Mouse (Mus musculus) bone marrow macrophage, adult 2 months (primary cell): Measurements from ENCODE around the gene Ntmt1. TPM values are rescaled to one million over a fixed set of nuclear protein-coding genes. Genes with fewer than 3 reads are reported as not detected.

Experiments
- H3K27ac ChIP-seq: 2 replicates; pipeline ENCODE4 v1.5.1; 2012; ENCODE audit warnings: low read depth, low read length; ENCODE audit not compliant: insufficient read depth
- H3K4me1 ChIP-seq: 2 replicates; pipeline ENCODE4 v1.6.1; 2012; ENCODE audit warnings: low read length; ENCODE audit not compliant: control insufficient read depth, insufficient read depth
- H3K4me3 ChIP-seq: 2 replicates; pipeline ENCODE4 v1.5.1; 2012; ENCODE audit warnings: mild to moderate bottlenecking, low read length, moderate library complexity; ENCODE audit not compliant: insufficient read depth
- CTCF ChIP-seq: IDR thresholded peaks from 2 replicates; pipeline ENCODE4 v1.5.1; 2012; ENCODE audit warnings: low read depth, mild to moderate bottlenecking, low read length, moderate library complexity
- POLR2A ChIP-seq: IDR thresholded peaks from 2 replicates; pipeline ENCODE4 v1.6.1; 2012; ENCODE audit warnings: mild to moderate bottlenecking, low read depth, low read length, borderline replicate concordance
- polyA plus RNA-seq: library from polyadenylated mRNA; stranded (reverse); fragments of >200 nt; gene quantifications from 2 replicates; pipeline ENCODE4 v1.2.4, GENCODE M21; 2012; ENCODE audit not compliant: missing spikeins, insufficient read depth, insufficient read length

The Ntmt1 gene
- polyA plus RNA-seq = 7.4 and 9.3 TPM in 2 replicates

DNA sequence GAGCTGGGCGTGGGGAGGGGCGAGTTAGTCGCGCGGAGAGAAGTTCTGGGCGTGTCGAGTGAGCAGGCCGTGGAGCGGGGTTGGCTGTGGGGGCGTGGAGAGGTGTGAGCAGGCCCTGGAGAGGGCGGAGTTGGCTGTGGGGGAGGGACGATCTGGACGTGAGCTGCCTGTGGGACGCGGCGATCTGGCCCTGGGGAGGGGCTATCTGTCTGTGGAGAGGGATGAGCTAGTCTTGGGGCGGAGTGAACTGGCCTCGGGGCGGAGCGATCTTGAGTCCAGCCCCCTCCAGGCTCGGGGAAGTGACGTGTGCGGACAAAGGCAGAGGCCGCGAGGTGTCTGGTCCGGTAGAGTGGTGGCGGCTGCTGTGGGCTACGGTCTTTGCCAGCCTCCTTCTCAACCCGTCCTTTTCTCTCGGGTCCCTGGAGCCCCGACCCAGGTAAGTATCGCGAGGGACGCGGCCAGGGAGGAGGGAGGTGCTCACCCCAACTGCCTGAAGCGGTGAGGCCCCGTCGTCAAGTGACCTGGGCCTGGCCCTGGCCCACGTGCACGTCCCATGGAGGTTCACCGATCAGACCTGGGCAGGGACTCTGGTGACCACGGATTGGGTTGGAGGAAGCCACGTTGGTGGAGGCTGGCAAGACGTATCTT lies at the start of gene Ntmt1:
Gene Ntmt1, plus strand, starts transcription at position 179 of the 648 bp plus-strand sequence.
- TF ChIP-seq POLR2A (no peak), CTCF (no peak)

DNA sequence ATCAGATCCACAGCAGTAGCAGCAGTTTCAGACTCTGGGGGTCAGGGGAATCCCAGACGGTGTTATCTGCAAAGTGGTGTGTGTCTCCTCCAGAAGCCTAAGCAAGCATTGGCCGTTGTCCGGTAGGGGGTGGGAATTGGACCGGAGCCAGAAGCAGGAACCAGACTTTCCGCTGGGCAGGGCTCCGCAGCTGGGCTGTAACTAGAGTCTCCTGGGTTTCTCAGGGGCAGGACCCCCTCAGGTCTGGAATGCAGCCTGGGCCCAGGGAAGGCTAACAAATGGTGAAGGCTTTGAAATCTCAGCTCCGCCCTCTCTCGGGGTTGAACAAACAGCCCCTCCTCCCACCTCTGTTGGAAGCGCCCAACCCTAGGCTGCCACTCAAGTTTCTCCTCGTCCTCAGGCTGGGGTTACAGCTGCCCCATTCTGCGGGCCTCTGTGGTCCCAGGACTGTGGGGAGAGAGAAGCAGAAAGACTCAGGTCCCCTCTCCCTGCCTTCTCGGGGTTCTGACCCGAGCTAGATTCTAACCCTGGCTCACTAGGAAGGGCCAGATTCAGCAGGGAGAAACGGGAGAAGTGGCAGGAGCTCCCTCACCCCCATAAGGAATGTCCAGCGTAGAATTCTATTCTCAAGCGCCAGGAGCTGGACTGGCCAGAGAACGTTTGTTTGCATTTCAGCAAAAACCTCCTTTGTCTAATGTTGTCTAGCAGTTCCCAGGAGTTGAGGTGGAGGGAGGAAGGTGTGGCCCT lies 49.1 kb upstream of the Ntmt1 start:
- no peak for TF ChIP-seq POLR2A
- no peak for TF ChIP-seq CTCF
- no peak overlapping the region for H3K27ac ChIP-seq
- H3K4me1 ChIP-seq = peaks cover 3% of the 10 kb centered on the region; the same call in 1 of the 2 replicates
- H3K4me3 ChIP-seq = no peak overlapping the region

More for the DNA sequence above, at the start of gene Ntmt1:
- Histone ChIP-seq H3K4me1 (peaks cover 21% of the 10 kb centered on the region), H3K4me3 (peak within 1 kb of the TSS; percentile 72), H3K27ac (no peak within 1 kb of the TSS)

DNA sequence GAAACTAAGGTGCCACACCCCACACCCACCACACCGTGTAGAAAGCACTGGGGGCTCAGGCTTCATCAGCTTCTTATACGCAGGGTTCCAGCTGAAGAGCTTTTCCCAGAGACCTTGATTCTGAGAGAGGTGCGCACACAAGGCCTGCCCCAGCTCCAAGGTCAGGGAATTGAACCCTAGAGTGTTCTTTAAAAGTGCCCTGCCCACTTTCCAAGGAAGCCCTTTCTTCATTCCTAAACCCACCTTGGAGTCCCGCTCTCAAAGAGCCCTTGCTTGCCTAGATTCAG lies 48.6 kb upstream of the Ntmt1 start:
- Histone ChIP-seq H3K4me3 (no peak overlapping the region), H3K27ac (no peak overlapping the region), H3K4me1 (peaks cover 3% of the 10 kb centered on the region; the same call in 1 of the 2 replicates)
- TF ChIP-seq CTCF (no peak), POLR2A (no peak)

DNA sequence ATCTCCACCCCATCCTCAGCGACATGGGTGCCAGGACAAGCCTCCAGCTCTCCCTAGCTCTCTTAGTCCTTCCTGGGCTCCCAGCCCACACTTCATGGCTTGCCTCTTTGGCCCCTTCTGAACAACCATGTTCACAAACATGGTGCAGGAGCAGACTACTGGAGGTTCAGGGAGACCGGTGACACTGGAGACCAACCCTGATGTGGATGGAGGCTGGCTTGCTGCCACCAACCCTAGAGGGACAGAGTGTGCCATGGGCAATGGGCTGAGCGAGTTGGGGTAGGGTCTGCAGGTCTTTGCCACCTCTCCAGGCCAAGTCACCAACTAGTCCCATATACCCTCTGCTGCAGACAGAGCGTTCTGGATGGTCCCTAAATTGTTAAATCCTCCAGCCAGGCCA lies 48.2 kb upstream of the Ntmt1 start:
- Histone ChIP-seq H3K27ac (no peak overlapping the region), H3K4me1 (peaks cover 3% of the 10 kb centered on the region; the same call in 1 of the 2 replicates), H3K4me3 (no peak overlapping the region)
- TF ChIP-seq CTCF (no peak), POLR2A (no peak)

DNA sequence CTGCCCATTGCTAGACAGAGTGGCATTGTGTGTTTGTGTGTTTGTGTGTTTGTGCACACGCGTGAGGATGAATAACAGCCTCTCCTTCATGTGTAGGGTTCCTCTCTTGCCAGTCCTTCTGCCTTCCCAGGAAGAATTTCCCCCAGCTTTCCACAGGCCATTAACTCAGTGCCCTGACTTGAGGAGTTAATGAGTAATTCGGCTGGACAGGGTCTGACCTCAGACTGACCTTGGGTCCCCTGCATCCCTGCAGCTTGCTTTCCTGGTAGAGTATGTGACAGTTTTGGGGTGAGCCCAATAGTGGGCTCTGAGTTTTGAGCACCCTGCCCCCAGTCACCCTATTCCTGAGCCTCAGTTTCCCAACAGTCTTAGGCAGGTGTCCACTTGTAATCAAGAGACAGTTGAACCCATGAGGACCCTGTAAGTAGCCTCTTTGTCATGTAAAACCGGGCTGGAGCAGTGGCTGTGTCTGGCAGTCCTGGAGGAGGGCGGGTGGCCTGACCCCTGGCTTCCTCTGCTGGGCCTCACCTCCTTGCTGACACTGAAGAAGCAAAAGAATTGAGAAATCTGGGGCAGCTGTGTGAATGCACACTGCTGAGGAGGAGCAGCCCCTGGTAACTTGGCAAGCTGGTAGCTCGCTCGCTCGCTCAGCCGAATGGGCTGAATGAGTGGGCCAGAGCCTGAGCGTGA lies 47.6 kb upstream of the Ntmt1 start:
- Histone ChIP-seq H3K4me1 (peaks cover 3% of the 10 kb centered on the region; the same call in 1 of the 2 replicates), H3K4me3 (no peak overlapping the region), H3K27ac (no peak overlapping the region)
- TF ChIP-seq CTCF (no peak), POLR2A (no peak)

DNA sequence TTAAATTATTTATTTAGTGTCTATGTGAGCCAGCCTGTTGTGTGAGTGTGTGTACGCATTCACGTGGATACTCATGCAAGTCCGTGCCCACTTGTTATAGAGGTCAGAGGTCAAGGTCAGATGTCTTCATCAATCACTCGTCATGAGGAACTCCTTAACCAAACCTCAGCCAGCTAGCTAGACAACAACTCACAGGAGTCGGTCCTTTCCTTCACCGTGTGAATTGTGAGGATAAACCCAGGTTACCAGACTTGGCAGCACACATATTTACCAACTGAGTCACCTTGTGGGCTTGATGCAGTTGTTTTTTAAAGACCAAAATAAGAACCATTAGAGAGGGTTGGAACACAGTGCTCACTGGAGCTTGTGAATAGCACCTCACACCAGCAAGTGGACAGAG lies 46.9 kb upstream of the Ntmt1 start:
- Histone ChIP-seq H3K27ac (no peak overlapping the region), H3K4me3 (no peak overlapping the region), H3K4me1 (peaks cover 3% of the 10 kb centered on the region; the same call in 1 of the 2 replicates)
- TF ChIP-seq CTCF = no peak
- TF ChIP-seq POLR2A = no peak

DNA sequence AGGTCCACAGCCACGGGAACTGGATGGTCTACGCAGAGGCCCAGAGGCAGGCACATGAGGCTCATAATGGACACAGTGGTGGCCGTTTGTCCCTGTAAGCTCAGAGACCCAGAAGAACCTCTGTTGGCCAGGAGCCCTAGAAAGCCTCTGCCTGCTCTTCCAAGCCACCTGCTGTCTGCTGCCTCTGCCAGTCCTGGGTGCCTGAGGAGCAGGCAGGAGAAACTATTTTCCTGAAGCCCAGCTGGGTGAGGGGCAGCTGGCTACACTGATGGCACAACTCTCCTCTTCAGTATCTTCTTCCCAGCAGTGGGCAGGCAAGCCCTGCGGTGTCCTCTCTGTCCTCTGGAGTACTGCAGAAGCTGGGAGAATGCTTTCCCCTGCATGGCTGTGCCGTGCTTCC lies 41.2 kb upstream of the Ntmt1 start:
- no peak overlapping the region for H3K4me3 ChIP-seq
- H3K4me1 ChIP-seq = peaks cover 4% of the 10 kb centered on the region

DNA sequence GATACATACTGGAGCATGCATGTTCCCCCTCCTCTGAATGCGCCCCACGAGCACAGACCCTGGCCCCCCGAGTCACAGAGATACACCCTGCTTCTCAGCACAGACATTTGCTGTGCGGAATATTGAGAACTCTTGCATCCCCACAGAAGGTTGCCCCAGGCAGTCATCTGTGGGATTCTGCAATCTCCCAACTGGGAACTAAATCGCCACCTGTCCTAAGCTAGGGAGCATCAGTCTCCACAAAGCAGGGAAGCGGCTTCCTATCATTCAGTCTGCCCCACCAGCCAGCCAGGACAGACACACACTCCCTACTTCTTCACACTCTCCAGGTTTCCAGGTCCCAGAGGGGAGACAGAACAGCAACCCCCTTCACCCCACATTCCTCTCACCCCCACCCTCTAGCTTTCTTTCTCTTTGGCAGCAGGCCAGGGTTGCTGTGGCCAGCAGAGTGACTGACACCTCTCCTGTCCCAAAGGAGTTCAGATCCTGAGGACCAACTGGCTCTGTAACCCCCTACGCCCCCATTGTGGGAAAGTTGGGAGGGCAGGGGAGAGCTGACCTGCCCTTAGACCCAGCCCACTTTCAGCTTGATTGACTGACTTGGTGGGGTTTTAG lies 39.9 kb upstream of the Ntmt1 start:
- no peak overlapping the region for H3K4me3 ChIP-seq
- peaks cover 4% of the 10 kb centered on the region for H3K4me1 ChIP-seq
- H3K27ac ChIP-seq = no peak overlapping the region
- TF ChIP-seq POLR2A = no peak
- TF ChIP-seq CTCF = no peak

More for the DNA sequence above, 41.2 kb upstream of the Ntmt1 start:
- TF ChIP-seq CTCF = no peak
- no peak for TF ChIP-seq POLR2A
- H3K27ac ChIP-seq = no peak overlapping the region

DNA sequence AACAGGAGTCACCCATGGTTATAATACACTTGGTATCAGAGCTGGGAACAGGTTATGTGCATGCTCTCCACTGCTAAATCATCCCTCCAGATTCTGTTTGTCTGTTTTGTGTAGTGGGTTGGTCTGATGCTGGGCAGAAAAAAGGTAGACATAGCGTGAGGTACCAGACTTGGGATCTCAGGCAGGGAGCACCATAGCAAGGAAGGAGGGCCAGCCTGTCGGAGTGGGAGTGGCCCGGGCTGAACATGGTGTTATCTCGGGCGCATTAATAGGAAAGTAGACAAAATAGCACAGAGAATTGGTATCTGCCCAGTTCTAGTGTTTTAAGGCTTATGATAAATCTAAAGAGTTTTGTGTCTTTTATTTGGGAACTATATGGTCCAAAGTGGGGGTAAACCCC lies 39.1 kb upstream of the Ntmt1 start:
- Histone ChIP-seq H3K27ac (no peak overlapping the region), H3K4me1 (peaks cover 9% of the 10 kb centered on the region), H3K4me3 (no peak overlapping the region)
- TF ChIP-seq CTCF (no peak), POLR2A (no peak)
